Mouse (Mus musculus): ENCODE data around the gene Pla2g12a. TPM values are rescaled to one million over a fixed set of nuclear protein-coding genes. Genes with fewer than 3 reads are reported as not detected.

Pla2g12a gene
- total RNA-seq, 4 experiments from 2014 or later, result 19.3 to 23.8 (median 21.5) TPM

Other genes starting within 250 kb of the Pla2g12a start
- gene Egf, start 123.3 kb upstream of the Pla2g12a start, total RNA-seq (2022), result 1 to 10 TPM; 1.2 to 4.9 (median 1.6) TPM
- gene Lrit3, start 74.6 kb upstream of the Pla2g12a start, total RNA-seq (2022), result under 1 TPM in 1 of 4 experiments, not detected in 3; 0.18 TPM
- 1 to 10 TPM in 1 of 4 experiments, under 1 TPM in 3; 0.82 to 1.4 (median 0.98) TPM for gene Rrh, start 56.0 kb upstream of the Pla2g12a start, total RNA-seq (2022)
- gene Gar1, start 47.2 kb upstream of the Pla2g12a start, total RNA-seq (2022), result 10 to 100 TPM; 41.6 to 52.6 (median 46.3) TPM
- gene Cfi, start 42.7 kb upstream of the Pla2g12a start, total RNA-seq (2022), result under 1 TPM in 2 of 4 experiments, not detected in 2; 0.20 to 0.43 TPM
- 10 to 100 TPM in 1 of 4 experiments, 1 to 10 TPM in 3; 5.5 to 10.3 (median 7.5) TPM for gene Casp6, start 22.8 kb downstream of the Pla2g12a start, total RNA-seq (2022)
- gene Mcub, start 91.6 kb downstream of the Pla2g12a start, total RNA-seq (2022), result 1 to 10 TPM; 1.8 to 5.1 (median 2.6) TPM
- 10 to 100 TPM; 51.2 to 84.4 (median 72.7) TPM for gene Sec24b, start 182.9 kb downstream of the Pla2g12a start, total RNA-seq (2022)